Mouse (Mus musculus): ENCODE measurements at regions not wholly inside any gene's neighbourhood (a gene's known extent, or its start where the extent isn't known, plus 50 kb on each side); places are given as distances from the start of the nearest gene placed in this dataset.

GRCm38 (mm10) chr11:31815855-31816488 is 56.0 kb upstream of the Cpeb4 start:
- Histone ChIP-seq H3K79me2 (replicated peaks; ENCODE audit: control insufficient read depth, extremely low read depth, insufficient read depth, poor library complexity, severe bottlenecking) (no peaks in the 10 kb centered on the region), H3K9me3 (replicated peaks; ENCODE audit: low read length) (peaks cover 2% of the 10 kb centered on the region), H3K9ac (ENCODE audit: insufficient read depth, low read depth) (no peak overlapping the region), H3K4me3 (replicated peaks in 1 of 3; ENCODE audit: low read depth in 2 of 3, low read length in 2 of 3, poor library complexity in 1 of 3) (no peak overlapping the region), H3K36me3 (replicated peaks in 1 of 2; ENCODE audit: control insufficient read depth in 1 of 2, insufficient read depth in 1 of 2, low read length in 1 of 2) (peaks cover 0 to 2% of the 10 kb centered on the region in 2 experiments), H3K27ac (ENCODE audit: insufficient read depth, low read depth) (no peak overlapping the region), H3K4me2 (ENCODE audit: insufficient read depth, low read depth, poor library complexity, severe bottlenecking) (no peak overlapping the region), H3K4me1 (ENCODE audit: control insufficient read depth in 1 of 2, insufficient read depth in 2 of 2) (peaks cover 30 to 67% of the 10 kb centered on the region in 2 experiments), H3K27me3 (replicated peaks) (no peaks in the 10 kb centered on the region)
- in situ Hi-C loops (cut with MboI; ENCODE audit: low pct_ligation_motif_present, low pct_unique_long_range_greater_than_20kb, low sequenced_read_pairs): no loop called here
- TF ChIP-seq HCFC1 (IDR thresholded peaks at IDR 0.05; ENCODE audit: low read depth, low read length): no peak
- peak; percentile 54 for TF ChIP-seq BHLHE40 (IDR thresholded peaks at IDR 0.05; ENCODE audit: low read depth, low read length)
- no peak for DNase-seq (ENCODE audit: extremely low read depth)
- dilution Hi-C loops (cut with MboI; ENCODE audit: extremely low pct_ligation_motif_present, extremely low pct_unique_long_range_greater_than_20kb, low sequenced_read_pairs): no loop called here

- dilution Hi-C loops (cut with MboI; ENCODE audit: extremely low pct_ligation_motif_present, extremely low pct_unique_long_range_greater_than_20kb, low sequenced_read_pairs): no loop called here
- DNase-seq (ENCODE audit: extremely low read depth): no peak
- Histone ChIP-seq H3K27ac (ENCODE audit: insufficient read depth, low read depth) (no peak overlapping the region), H3K9ac (ENCODE audit: insufficient read depth, low read depth) (no peak overlapping the region), H3K9me3 (replicated peaks; ENCODE audit: low read length) (no peaks in the 10 kb centered on the region), H3K27me3 (replicated peaks) (no peaks in the 10 kb centered on the region), H3K4me1 (ENCODE audit: control insufficient read depth in 1 of 2, insufficient read depth in 2 of 2) (peaks cover 40 to 77% of the 10 kb centered on the region in 2 experiments), H3K36me3 (replicated peaks in 1 of 2; ENCODE audit: control insufficient read depth in 1 of 2, insufficient read depth in 1 of 2, low read length in 1 of 2) (no peaks in the 10 kb centered on the region), H3K4me2 (ENCODE audit: insufficient read depth, low read depth, poor library complexity, severe bottlenecking) (no peak overlapping the region), H3K4me3 (replicated peaks in 1 of 3; ENCODE audit: low read depth in 2 of 3, low read length in 2 of 3, poor library complexity in 1 of 3) (no peak overlapping the region), H3K79me2 (replicated peaks; ENCODE audit: control insufficient read depth, extremely low read depth, insufficient read depth, poor library complexity, severe bottlenecking) (no peaks in the 10 kb centered on the region)
- TF ChIP-seq BHLHE40 (IDR thresholded peaks at IDR 0.05; ENCODE audit: low read depth, low read length) (peak; percentile 61), JUN (IDR thresholded peaks at IDR 0.05; ENCODE audit: insufficient read depth, low read depth, low read length) (no peak)
- in situ Hi-C loops (cut with MboI; ENCODE audit: low pct_ligation_motif_present, low pct_unique_long_range_greater_than_20kb, low sequenced_read_pairs): no loop called here
These were observed 54.0 kb upstream of the Cpeb4 start for GRCm38 (mm10) chr11:31818032-31818431.

- Histone ChIP-seq H3K4me3 (replicated peaks in 1 of 3; ENCODE audit: low read depth in 2 of 3, low read length in 2 of 3, poor library complexity in 1 of 3) (no peak overlapping the region), H3K27ac (ENCODE audit: insufficient read depth, low read depth) (no peak overlapping the region), H3K27me3 (replicated peaks) (no peaks in the 10 kb centered on the region), H3K79me2 (replicated peaks; ENCODE audit: control insufficient read depth, extremely low read depth, insufficient read depth, poor library complexity, severe bottlenecking) (no peaks in the 10 kb centered on the region), H3K4me2 (ENCODE audit: insufficient read depth, low read depth, poor library complexity, severe bottlenecking) (no peak overlapping the region), H3K9ac (ENCODE audit: insufficient read depth, low read depth) (no peak overlapping the region), H3K36me3 (replicated peaks in 1 of 2; ENCODE audit: control insufficient read depth in 1 of 2, insufficient read depth in 1 of 2, low read length in 1 of 2) (no peaks in the 10 kb centered on the region), H3K4me1 (ENCODE audit: control insufficient read depth in 1 of 2, insufficient read depth in 2 of 2) (peaks cover 37 to 78% of the 10 kb centered on the region in 2 experiments), H3K9me3 (replicated peaks; ENCODE audit: low read length) (no peaks in the 10 kb centered on the region)
- TF ChIP-seq MXI1 (IDR thresholded peaks at IDR 0.05; ENCODE audit: low read depth, low read length) (no peak), KAT2A (IDR thresholded peaks at IDR 0.05; ENCODE audit: insufficient replicate concordance, low read length) (no peak), POLR2A (IDR thresholded peaks at IDR 0.05; ENCODE audit: low read depth, low read length) (no peak), CHD1 (IDR thresholded peaks at IDR 0.05; ENCODE audit: low read depth, low read length) (no peak), ZC3H11A (IDR thresholded peaks at IDR 0.05; ENCODE audit: low read depth, low read length) (no peak), CTCF (conservative IDR thresholded peaks at IDR 0.05 in 1 of 2, IDR thresholded peaks at IDR 0.05 in 1 of 2; ENCODE audit: low read depth in 2 of 2, low read length in 2 of 2) (no peak), NELFE (IDR thresholded peaks at IDR 0.05; ENCODE audit: low read depth, low read length) (no peak), USF1 (IDR thresholded peaks at IDR 0.05; ENCODE audit: low read depth, low read length) (no peak), BHLHE40 (IDR thresholded peaks at IDR 0.05; ENCODE audit: low read depth, low read length) (no peak), SIN3A (IDR thresholded peaks at IDR 0.05; ENCODE audit: low read length) (no peak)
- in situ Hi-C loops (cut with MboI; ENCODE audit: low pct_ligation_motif_present, low pct_unique_long_range_greater_than_20kb, low sequenced_read_pairs) (no loop called here), dilution Hi-C loops (cut with MboI; ENCODE audit: extremely low pct_ligation_motif_present, extremely low pct_unique_long_range_greater_than_20kb, low sequenced_read_pairs) (no loop called here)
- DNase-seq (ENCODE audit: extremely low read depth): no peak
These were observed 52.0 kb upstream of the Cpeb4 start for GRCm38 (mm10) chr11:31819964-31820363.

Measured in CH12.LX (cell line).